Mouse (Mus musculus): ENCODE results near the gene Dlg5.

DNA sequence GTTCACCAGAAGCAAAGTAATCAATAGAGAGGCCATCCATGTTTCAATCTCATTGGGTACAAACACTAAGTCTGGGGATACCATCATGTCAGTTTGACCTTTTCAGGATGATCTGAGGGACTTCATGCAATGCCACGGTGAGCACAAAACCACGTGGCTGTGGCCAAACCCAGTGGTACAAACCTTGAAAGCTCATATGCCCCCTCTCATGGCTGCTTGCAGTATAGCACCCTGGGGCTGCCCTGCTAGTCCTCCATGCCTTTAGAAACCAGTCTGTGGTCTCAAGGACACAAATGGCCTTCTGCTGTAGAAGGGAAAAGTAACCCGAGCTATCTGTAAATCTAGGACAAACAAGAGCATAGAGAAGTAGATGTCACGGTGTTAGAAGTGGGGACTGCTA lies 113.6 kb downstream of the Dlg5 start:
- TF ChIP-seq CTCF (IDR thresholded peaks at IDR 0.05; ENCODE audit: low read depth) (peak; percentile 50), EP300 (IDR thresholded peaks at IDR 0.05; ENCODE audit: low read depth) (no peak)

Measured in heart, postnatal 0 days (tissue).